Mouse (Mus musculus) small intestine, adult 10 weeks (tissue): ENCODE results near the gene Ssr4. TPM values are rescaled to one million over a fixed set of nuclear protein-coding genes. Genes with fewer than 3 reads are reported as not detected.

Source experiments
- polyA plus RNA-seq: library from polyadenylated mRNA; stranded (reverse); fragments of 350-450 nt; fragmentation: Illumina TruSeq; extraction: RNeasy Lipid Tissue Mini Kit (QIAGEN cat#74804); gene quantifications from one replicate; pipeline ENCODE4 v1.2.3, GENCODE M21; 2014; ENCODE audit warnings: low replicate concordance

The Ssr4 gene
- polyA plus RNA-seq = 25.0 TPM

GRCm38 (mm10) chrX:73786364-73787224 lies at the start of gene Ssr4, which contains the start of gene Idh3g:
Gene Ssr4 (plus strand): TSS chrX:73787028.
Gene Idh3g (minus strand): TSS chrX:73786897.

DNA sequence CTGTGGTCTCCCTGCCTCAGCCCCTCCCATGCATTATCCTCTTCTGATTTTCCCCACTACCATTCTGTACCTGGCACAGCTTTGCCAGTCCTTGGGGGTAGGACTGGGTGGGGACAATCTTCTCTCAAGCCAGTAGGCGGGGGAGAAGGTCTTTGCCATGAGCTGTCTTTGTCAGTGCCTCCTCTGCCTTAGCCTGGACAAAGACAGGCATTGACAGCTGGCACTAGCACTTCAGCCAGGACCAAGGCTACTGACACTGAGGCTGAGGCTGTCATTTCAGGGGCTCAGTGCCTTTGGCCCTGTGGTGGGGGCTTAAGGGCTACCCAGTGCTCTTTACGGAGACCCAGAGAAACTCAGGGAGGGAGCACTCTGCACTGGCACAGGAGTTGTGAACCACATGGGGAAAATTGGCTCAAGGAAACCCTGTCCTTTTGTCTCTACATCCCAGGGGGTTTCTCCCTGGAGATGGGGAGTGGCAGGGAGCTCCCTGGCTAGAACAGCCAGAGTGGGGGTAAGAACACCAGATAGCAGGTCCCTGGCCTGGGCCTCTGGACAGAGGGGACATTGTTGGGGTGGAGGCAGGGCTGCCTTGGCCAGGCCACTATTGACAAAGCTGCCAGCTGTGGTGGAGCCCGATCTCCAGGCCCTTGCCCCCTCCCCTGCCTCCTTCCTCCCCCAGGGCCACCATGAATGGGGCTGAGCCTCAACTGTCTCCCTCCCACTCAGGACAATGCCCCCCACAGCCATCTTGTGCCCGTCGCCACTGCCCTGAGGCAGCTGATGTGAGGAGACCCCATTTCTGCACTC lies 30.3 kb upstream of the Ssr4 start, which contains the start of gene Plxnb3:
Gene Plxnb3, plus strand, starts transcription at position 757 of the 807 bp plus-strand sequence.

DNA sequence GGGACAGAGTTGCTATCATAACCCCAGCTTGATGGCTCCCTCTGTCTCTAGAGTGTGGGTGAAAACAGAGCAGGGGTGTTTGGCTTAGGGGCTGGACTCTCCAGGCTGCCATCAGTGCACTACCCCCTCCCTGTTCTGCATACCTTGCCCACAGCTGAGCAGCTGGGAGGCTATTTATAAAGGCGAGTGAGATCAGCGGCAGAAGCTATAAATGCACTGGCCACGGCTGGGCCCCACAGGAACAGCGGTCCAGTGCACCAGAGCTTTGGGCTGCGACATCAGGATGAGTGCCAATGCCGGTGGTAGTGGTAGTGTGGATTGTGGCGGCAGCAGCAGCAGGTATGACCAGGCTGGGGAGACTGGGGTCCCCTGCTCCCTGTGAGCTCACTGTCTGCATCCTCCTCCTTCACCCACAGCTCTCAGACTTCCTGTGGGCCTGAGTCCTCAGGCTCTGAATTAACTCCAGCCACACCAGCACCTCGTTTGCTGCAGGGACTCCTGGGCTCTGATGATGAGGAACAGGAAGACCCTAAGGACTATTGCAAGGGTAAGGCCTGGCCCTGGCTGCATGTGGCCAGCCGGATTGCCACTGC lies 12.6 kb upstream of the Ssr4 start, which contains the start of gene Srpk3:
Gene Srpk3, plus strand, starts transcription at position 238 of the 593 bp plus-strand sequence.

GRCm38 (mm10) chrX:73824185-73825151 lies 37.6 kb downstream of the Ssr4 start, which contains the start of gene Pdzd4:
Gene Pdzd4 (minus strand): TSS chrX:73824969.

Other genes with a start within 250 kb of the Ssr4 start
- gene Dusp9, start 147.6 kb upstream of the Ssr4 start, polyA plus RNA-seq = not detected
- not detected for gene Pnck, start 126.9 kb upstream of the Ssr4 start, polyA plus RNA-seq
- gene Slc6a8, start 113.9 kb upstream of the Ssr4 start, polyA plus RNA-seq = 276 TPM
- gene Bcap31, start 70.9 kb upstream of the Ssr4 start, polyA plus RNA-seq = 178 TPM
- gene Abcd1, start 70.4 kb upstream of the Ssr4 start, polyA plus RNA-seq = 5.5 TPM
- gene Plxnb3, start 29.9 kb upstream of the Ssr4 start, polyA plus RNA-seq = not detected
- gene Srpk3, start 12.6 kb upstream of the Ssr4 start, polyA plus RNA-seq = not detected
- 18.0 TPM for gene Idh3g, start 131 bp upstream of the Ssr4 start, polyA plus RNA-seq
- gene Pdzd4, start 37.9 kb downstream of the Ssr4 start, polyA plus RNA-seq = 0.22 TPM
- not detected for gene Avpr2, start 105.1 kb downstream of the Ssr4 start, polyA plus RNA-seq
- gene L1cam, start 109.1 kb downstream of the Ssr4 start, polyA plus RNA-seq = 3.1 TPM
- gene Arhgap4, start 134.8 kb downstream of the Ssr4 start, polyA plus RNA-seq = 1.0 TPM
- gene Naa10, start 134.9 kb downstream of the Ssr4 start, polyA plus RNA-seq = 2.1 TPM
- 0.33 TPM for gene Renbp, start 143.8 kb downstream of the Ssr4 start, polyA plus RNA-seq
- gene Hcfc1, start 179.3 kb downstream of the Ssr4 start, polyA plus RNA-seq = 21.6 TPM
- 25.2 TPM for gene Irak1, start 236.9 kb downstream of the Ssr4 start, polyA plus RNA-seq